Mouse (Mus musculus) spleen, adult 2 months (tissue): Measurements from ENCODE around the gene Ndufb8.

ENCODE experiments used
- CTCF ChIP-seq: fragments of 200-500 bp; IDR thresholded peaks from 2 replicates; pipeline ENCODE4 v1.5.1; 2011; ENCODE audit warnings: mild to moderate bottlenecking, inconsistent platforms; ENCODE audit not compliant: insufficient read depth, insufficient read length, insufficient replicate concordance; ENCODE audit errors: extremely low read depth
- POLR2A ChIP-seq: fragments of 200-500 bp; IDR thresholded peaks from 2 replicates; pipeline ENCODE4 v1.6.1; 2011; ENCODE audit warnings: low read depth, low read length, inconsistent platforms

DNA sequence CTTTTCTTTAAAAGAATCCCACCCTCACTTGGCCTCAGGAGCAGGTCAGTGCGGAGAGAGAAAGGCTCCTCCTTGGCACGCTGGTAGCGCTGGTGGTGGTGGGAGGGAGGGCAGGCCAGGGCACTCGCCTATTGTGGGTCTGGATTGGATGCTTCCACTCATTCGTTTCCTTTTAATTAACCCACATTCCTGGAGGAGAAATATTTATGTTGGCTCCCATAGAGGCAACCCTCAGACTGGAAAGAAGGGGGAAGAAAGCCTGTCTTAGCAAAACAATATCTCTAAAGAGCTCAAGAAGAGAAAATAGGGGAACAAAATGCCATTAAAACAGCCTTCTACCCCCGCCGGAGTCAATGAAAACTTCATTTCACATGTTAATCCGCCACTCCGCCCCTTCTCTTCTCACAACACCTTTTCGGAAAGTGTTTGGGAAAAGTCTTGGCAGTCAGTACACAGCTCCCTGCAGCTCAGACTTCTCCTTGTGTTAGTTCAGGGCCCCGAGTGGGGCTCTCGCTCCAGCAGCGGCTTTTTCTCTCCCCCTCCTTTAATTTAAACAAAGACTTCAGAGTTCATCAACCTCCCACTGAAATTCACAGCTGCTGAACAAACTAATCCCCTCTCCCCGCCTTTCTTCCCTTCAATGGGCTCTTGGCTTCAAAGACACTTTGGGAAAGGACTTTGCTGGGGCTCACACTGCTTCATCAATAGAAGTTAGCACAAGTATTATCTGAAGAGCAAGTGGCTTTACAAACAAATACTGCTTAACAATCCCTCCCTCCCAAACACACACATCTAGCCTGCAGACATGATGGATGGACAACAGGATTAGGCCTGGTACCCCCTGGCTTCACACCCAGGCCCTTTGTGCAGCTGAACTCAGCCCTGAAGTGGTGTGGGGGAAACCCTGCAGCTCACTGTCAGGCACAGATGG is 40.5 kb downstream of the Ndufb8 start:
- TF ChIP-seq POLR2A, result no peak
- TF ChIP-seq CTCF, result no peak
